17 mouse cellular contexts compared by ENCODE assay signal in the genomic region with DNA sequence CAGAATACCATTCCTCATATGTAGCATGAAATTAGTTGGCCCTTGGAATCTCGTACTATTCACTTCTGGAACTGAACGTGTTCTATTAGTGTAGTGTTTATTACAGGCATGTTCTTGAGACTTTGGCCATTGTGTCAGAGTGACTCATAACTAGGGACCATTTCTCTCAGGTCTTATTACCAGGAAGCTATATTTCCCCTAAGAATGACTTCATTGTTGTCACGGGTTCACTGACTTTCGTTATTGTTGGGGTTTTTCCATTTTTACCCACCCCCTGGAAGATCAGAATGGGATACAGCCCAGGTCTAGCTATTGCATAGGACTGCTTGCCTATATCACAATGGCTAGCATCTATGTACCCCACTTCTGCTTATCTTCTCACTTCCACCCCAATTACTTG. TPM values are rescaled to one million over a fixed set of nuclear protein-coding genes. Genes with fewer than 3 reads are reported as not detected.
A peak's percentile ranks its signal among the peaks of the same experiment; 100 is the strongest.
DNase-seq lines count a peak whose midpoint lies in the region; ATAC-seq and TF ChIP-seq lines count a peak whose summit lies in the region.
"Had no signal": no experiment of that assay in that cellular context is flagged by ENCODE, and none has a peak within 500 bp of the region (broad histone marks: within the 10 kb centered on the region; RNA-seq: fewer than 3 reads in every experiment).

No protein-coding gene starts in this region.

- peaks cover 2% of the 10 kb centered on the region; the same call in 1 of the 2 replicates for H3K4me1 ChIP-seq in lung, embryonic 15.5 days
- H3K4me1 ChIP-seq in intestine, embryonic 14.5 days (replicated peaks; ENCODE audit: control insufficient read depth, insufficient read depth, low read length) = no peaks in the 10 kb centered on the region
- H3K4me1 ChIP-seq in stomach, postnatal 0 days (replicated peaks; ENCODE audit: control insufficient read depth, insufficient read depth) = no peaks in the 10 kb centered on the region
- H3K4me1 ChIP-seq in limb, embryonic 10.5 days = no peaks in the 10 kb centered on the region
- no peaks in the 10 kb centered on the region for H3K4me1 ChIP-seq in hindbrain, embryonic 16.5 days (ENCODE audit: control insufficient read depth, insufficient read depth, low read depth, low read length)
- H3K4me1 ChIP-seq: hindbrain, embryonic 12.5 days; midbrain, embryonic 10.5 days; neural tube, embryonic 12.5 days had no signal

- ATAC-seq in lung, embryonic 15.5 days (ENCODE audit: borderline replicate concordance, extremely low read depth, low FRiP score, low TSS enrichment) = no peak
- ATAC-seq in Patski = peak; percentile 52
- ATAC-seq in intestine, embryonic 14.5 days (replicated peaks; ENCODE audit: low FRiP score, low TSS enrichment, low read depth) = peak; percentile 73
- ATAC-seq in stomach, postnatal 0 days (ENCODE audit: low FRiP score, low TSS enrichment) = peak; percentile 82
- no peak for ATAC-seq in hindbrain, embryonic 16.5 days
- ATAC-seq: forebrain, embryonic 14.5 days had no signal

- no peak for TF ChIP-seq CTCF in Patski (IDR thresholded peaks at IDR 0.05)
- no peak for TF ChIP-seq CTCF in stomach, postnatal 0 days (IDR thresholded peaks at IDR 0.05; ENCODE audit: low read depth)

- no peak overlapping the region for H3K9ac ChIP-seq in lung, embryonic 15.5 days
- H3K9ac ChIP-seq in intestine, embryonic 14.5 days (ENCODE audit: low read length) = no peak overlapping the region
- no peak overlapping the region for H3K9ac ChIP-seq in stomach, postnatal 0 days (ENCODE audit: low read length)
- H3K9ac ChIP-seq in hindbrain, embryonic 16.5 days (ENCODE audit: low read depth, low read length) = no peak overlapping the region
- H3K9ac ChIP-seq: heart, embryonic 15.5 days; hindbrain, embryonic 12.5 days; neural tube, embryonic 12.5 days had no signal

- H3K4me2 ChIP-seq in lung, embryonic 15.5 days = no peak overlapping the region
- H3K4me2 ChIP-seq in intestine, embryonic 14.5 days (ENCODE audit: low read length) = no peak overlapping the region
- H3K4me2 ChIP-seq in stomach, postnatal 0 days (replicated peaks; ENCODE audit: low read depth) = no peak overlapping the region
- H3K4me2 ChIP-seq in hindbrain, embryonic 16.5 days (ENCODE audit: low read length) = no peak overlapping the region
- H3K4me2 ChIP-seq: heart, embryonic 15.5 days; hindbrain, embryonic 12.5 days; neural tube, embryonic 12.5 days had no signal

- no peak for DNase-seq in lung, postnatal 10 days
- DNase-seq in Patski (ENCODE audit: low read depth, low spot score) = no peak
- no peak for DNase-seq in intestine, embryonic 14.5 days (ENCODE audit: low spot score)
- DNase-seq in stomach, postnatal 0 days (ENCODE audit: low spot score) = no peak
- DNase-seq in limb, embryonic 10.5 days (ENCODE audit: low spot score) = no peak
- DNase-seq: cerebellum, adult 9-11 months; embryo, embryonic 11 days; kidney, adult 18-20 months; kidney, postnatal 25 days; right cerebral cortex, postnatal 14 days had no signal

- no peaks in the 10 kb centered on the region for H3K36me3 ChIP-seq in lung, embryonic 15.5 days
- no peaks in the 10 kb centered on the region for H3K36me3 ChIP-seq in intestine, embryonic 14.5 days (ENCODE audit: control insufficient read depth, insufficient read depth, low read length)
- no peaks in the 10 kb centered on the region for H3K36me3 ChIP-seq in stomach, postnatal 0 days (ENCODE audit: control insufficient read depth, insufficient read depth, low read length)
- H3K36me3 ChIP-seq in limb, embryonic 10.5 days = no peaks in the 10 kb centered on the region
- H3K36me3 ChIP-seq in hindbrain, embryonic 16.5 days (ENCODE audit: control insufficient read depth, insufficient read depth, low read length) = no peaks in the 10 kb centered on the region
- H3K36me3 ChIP-seq: heart, embryonic 15.5 days; hindbrain, embryonic 12.5 days; midbrain, embryonic 10.5 days; neural tube, embryonic 12.5 days had no signal

- no peaks in the 10 kb centered on the region for H3K27me3 ChIP-seq in lung, embryonic 15.5 days
- no peaks in the 10 kb centered on the region for H3K27me3 ChIP-seq in Patski
- H3K27me3 ChIP-seq in intestine, embryonic 14.5 days (replicated peaks; ENCODE audit: control insufficient read depth, insufficient read depth, low read length) = no peaks in the 10 kb centered on the region
- H3K27me3 ChIP-seq in stomach, postnatal 0 days (ENCODE audit: control insufficient read depth, insufficient read depth, low read length) = no peaks in the 10 kb centered on the region
- no peaks in the 10 kb centered on the region for H3K27me3 ChIP-seq in limb, embryonic 10.5 days (ENCODE audit: low read depth, poor library complexity, severe bottlenecking)
- no peaks in the 10 kb centered on the region for H3K27me3 ChIP-seq in hindbrain, embryonic 16.5 days (replicated peaks; ENCODE audit: control insufficient read depth, insufficient read depth, low read length)
- H3K27me3 ChIP-seq: heart, embryonic 15.5 days; hindbrain, embryonic 12.5 days; neural tube, embryonic 12.5 days had no signal

- POLR2A ChIA-PET in Patski (lab: Charles Lee) = interaction anchor here (1.6 kb wide), 1 partner anchor 15 kb away, joined by 3 read pairs; no protein-coding TSS in a partner anchor

- no peak for TF ChIP-seq EP300 in stomach, postnatal 0 days (optimal IDR thresholded peaks at IDR 0.05)

- H3K4me3 ChIP-seq in lung, embryonic 15.5 days = no peak overlapping the region
- no peak overlapping the region for H3K4me3 ChIP-seq in intestine, embryonic 14.5 days (ENCODE audit: low read depth, low read length)
- no peak overlapping the region for H3K4me3 ChIP-seq in stomach, postnatal 0 days (ENCODE audit: low read depth, low read length)
- H3K4me3 ChIP-seq in limb, embryonic 10.5 days = no peak overlapping the region
- no peak overlapping the region for H3K4me3 ChIP-seq in hindbrain, embryonic 16.5 days (ENCODE audit: low read length)
- H3K4me3 ChIP-seq: heart, embryonic 15.5 days; hindbrain, embryonic 12.5 days; midbrain, embryonic 10.5 days; neural tube, embryonic 12.5 days had no signal

- in situ Hi-C loops in Patski (cut with MboI; ENCODE audit: low pct_unique_long_range_greater_than_20kb) = loop anchor here (5.0 to 10.0 kb wide), 2 partner anchors 55 to 148 kb away; no protein-coding TSS in a partner anchor

- H3K9me3 ChIP-seq in lung, embryonic 15.5 days = no peaks in the 10 kb centered on the region
- H3K9me3 ChIP-seq in intestine, embryonic 14.5 days (ENCODE audit: control insufficient read depth, low read length) = no peaks in the 10 kb centered on the region
- H3K9me3 ChIP-seq in stomach, postnatal 0 days (ENCODE audit: control insufficient read depth, low read length) = no peaks in the 10 kb centered on the region
- H3K9me3 ChIP-seq in limb, embryonic 10.5 days (replicated peaks) = no peaks in the 10 kb centered on the region
- H3K9me3 ChIP-seq in hindbrain, embryonic 16.5 days (ENCODE audit: control insufficient read depth, low read length) = no peaks in the 10 kb centered on the region
- H3K9me3 ChIP-seq: heart, embryonic 15.5 days; hindbrain, embryonic 12.5 days; midbrain, embryonic 10.5 days; neural tube, embryonic 12.5 days had no signal

- CTCF ChIA-PET in Patski (lab: Charles Lee) = interaction anchor here (1.6 kb wide), 2 partner anchors 10 to 13 kb away, joined by 4 to 6 read pairs; a partner anchor contains a TSS

- peak overlapping the region; percentile 3; the same call in 1 of the 2 replicates for H3K27ac ChIP-seq in lung, embryonic 15.5 days
- H3K27ac ChIP-seq in intestine, embryonic 14.5 days (ENCODE audit: low read depth) = no peak overlapping the region
- H3K27ac ChIP-seq in stomach, postnatal 0 days (replicated peaks) = no peak overlapping the region
- no peak overlapping the region for H3K27ac ChIP-seq in limb, embryonic 10.5 days
- H3K27ac ChIP-seq in hindbrain, embryonic 16.5 days (ENCODE audit: low read depth, low read length) = no peak overlapping the region
- H3K27ac ChIP-seq: heart, embryonic 15.5 days; hindbrain, embryonic 12.5 days; midbrain, embryonic 10.5 days; neural tube, embryonic 12.5 days had no signal

- 71% methylated on average over 4 of the region's 4 CpGs for WGBS in lung, embryonic 15.5 days
- 67% methylated on average over 4 of the region's 4 CpGs for WGBS in intestine, embryonic 14.5 days
- 39% methylated on average over 4 of the region's 4 CpGs for WGBS in stomach, postnatal 0 days
- 90% methylated on average over 4 of the region's 4 CpGs for WGBS in limb, embryonic 10.5 days
- WGBS in hindbrain, embryonic 16.5 days = 83% methylated on average over 4 of the region's 4 CpGs

RNA-seq across cellular contexts. Expression of a gene that starts 13.7 kb away (rescaled TPM):
- polyA plus RNA-seq in lung, embryonic 15.5 days (2015; fragmentation: Nextera tagmentation; extraction: Ambion mirVana) = 21.9 and 27.8 TPM in 2 replicates
- 21.2 TPM for polyA plus RNA-seq in Patski (2021)
- 31.9 and 32.9 TPM in 2 replicates for polyA plus RNA-seq in intestine, embryonic 14.5 days (2014; fragmentation: Nextera tagmentation; extraction: Ambion mirVana)
- polyA plus RNA-seq in stomach, postnatal 0 days (2015; fragmentation: Nextera tagmentation; extraction: Ambion mirVana) = 12.0 and 12.1 TPM in 2 replicates
- polyA plus RNA-seq in limb, embryonic 10.5 days (2016; fragmentation: Nextera tagmentation; extraction: Ambion mirVana) = 28.8 and 34.5 TPM in 2 replicates
- 11.9 and 12.8 TPM in 2 replicates for polyA plus RNA-seq in hindbrain, embryonic 16.5 days (2015; fragmentation: Nextera tagmentation; extraction: Ambion mirVana)

RNA-seq across cellular contexts. Expression of a gene that starts 47.2 kb away (rescaled TPM):
- 18.2 and 19.0 TPM in 2 replicates for polyA plus RNA-seq in lung, embryonic 15.5 days (2015; fragmentation: Nextera tagmentation; extraction: Ambion mirVana)
- 27.0 TPM for polyA plus RNA-seq in Patski (2021)
- 16.5 and 19.0 TPM in 2 replicates for polyA plus RNA-seq in intestine, embryonic 14.5 days (2014; fragmentation: Nextera tagmentation; extraction: Ambion mirVana)
- polyA plus RNA-seq in stomach, postnatal 0 days (2015; fragmentation: Nextera tagmentation; extraction: Ambion mirVana) = 45.5 and 46.2 TPM in 2 replicates
- polyA plus RNA-seq in limb, embryonic 10.5 days (2016; fragmentation: Nextera tagmentation; extraction: Ambion mirVana) = 6.6 and 7.1 TPM in 2 replicates
- polyA plus RNA-seq in hindbrain, embryonic 16.5 days (2015; fragmentation: Nextera tagmentation; extraction: Ambion mirVana) = 29.2 and 30.7 TPM in 2 replicates

Comparison
In these comparisons a context has a peak if more than half of its experiments do, and no peak if none do; other contexts are left out.
1. ATAC-seq: peak in Patski (single experiment), intestine, embryonic 14.5 days (single experiment) and stomach, postnatal 0 days (single experiment); none in lung, embryonic 15.5 days (single experiment) and hindbrain, embryonic 16.5 days (single experiment).